Mouse (Mus musculus): ENCODE results near the gene Csdc2.

DNA sequence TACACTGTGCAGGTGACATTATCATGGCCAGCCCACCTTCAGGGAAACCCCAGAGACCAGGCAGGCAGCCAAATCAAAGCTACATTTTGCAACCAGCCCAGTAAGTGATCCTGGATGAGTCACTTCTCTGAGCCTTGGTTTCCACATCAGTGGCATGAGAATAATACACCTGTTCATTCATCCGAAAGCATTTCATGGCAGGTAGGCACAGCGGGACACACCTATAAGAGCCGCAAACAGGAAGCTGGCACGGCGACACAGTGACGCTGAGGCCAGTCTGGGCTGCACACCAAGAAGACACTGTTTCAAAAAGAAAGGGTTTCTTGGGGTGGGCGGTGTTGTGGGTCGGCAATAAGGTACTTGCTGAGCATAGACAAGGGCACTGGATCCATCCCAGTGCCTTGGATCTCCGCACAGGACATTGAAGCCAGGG, 17.6 kb downstream of the Csdc2 start:
- TF ChIP-seq CTCF (IDR thresholded peaks at IDR 0.05; ENCODE audit: low read depth) (no peak), EP300 (IDR thresholded peaks at IDR 0.05; ENCODE audit: low read depth) (no peak)
